Mouse (Mus musculus): ENCODE measurements at regions not wholly inside any gene's neighbourhood (a gene's known extent, or its start where the extent isn't known, plus 50 kb on each side); places are given as distances from the start of the nearest gene placed in this dataset.
A peak's percentile ranks its signal among the peaks of the same experiment; 100 is the strongest.
"Not testable (repeated sequence)": the region's sequence is repeated elsewhere in the genome, so short reads cannot be mapped to it uniquely, and the experiment has no call there.

GRCm38 (mm10) chr16:29745486-29745885 is 166.4 kb downstream of the Opa1 start:
- DNase-seq (ENCODE audit: low spot score), result no peak

- no peak for DNase-seq (ENCODE audit: low spot score)
Observed at GRCm38 (mm10) chr16:29746245-29746644, 167.1 kb downstream of the Opa1 start.

- no peak for DNase-seq (ENCODE audit: low spot score)
Observed at GRCm38 (mm10) chr16:29749167-29749566, 170.0 kb downstream of the Opa1 start.

GRCm38 (mm10) chr16:29754579-29755199 is 175.6 kb downstream of the Opa1 start:
- DNase-seq (ENCODE audit: low spot score), result no peak

GRCm38 (mm10) chr16:29758246-29758645 is 179.1 kb downstream of the Opa1 start:
- DNase-seq (ENCODE audit: low spot score), result no peak

- DNase-seq (ENCODE audit: low spot score), result no peak
Observed at GRCm38 (mm10) chr16:29759416-29759815, 180.3 kb downstream of the Opa1 start.

GRCm38 (mm10) chr16:29760627-29761026 is 181.5 kb downstream of the Opa1 start:
- DNase-seq (ENCODE audit: low spot score), result no peak

- DNase-seq (ENCODE audit: low spot score), result no peak
Observed at GRCm38 (mm10) chr16:29761779-29762277, 182.7 kb downstream of the Opa1 start.

GRCm38 (mm10) chr16:29764376-29764775 is 185.2 kb downstream of the Opa1 start:
- no peak for DNase-seq (ENCODE audit: low spot score)

GRCm38 (mm10) chr16:29765801-29766200 is 186.7 kb downstream of the Opa1 start:
- not testable (repeated sequence) for DNase-seq (ENCODE audit: low spot score)

- no peak for DNase-seq (ENCODE audit: low spot score)
Observed at GRCm38 (mm10) chr16:29771320-29771719, 192.2 kb downstream of the Opa1 start.

GRCm38 (mm10) chr16:29771728-29772608 is 192.8 kb downstream of the Opa1 start:
- DNase-seq (ENCODE audit: low spot score), result peak; percentile 21

GRCm38 (mm10) chr16:29772609-29772988 is 193.5 kb downstream of the Opa1 start:
- DNase-seq (ENCODE audit: low spot score), result no peak

GRCm38 (mm10) chr16:29773056-29773455 is 193.9 kb downstream of the Opa1 start:
- peak; percentile 42 for DNase-seq (ENCODE audit: low spot score)

- DNase-seq (ENCODE audit: low spot score), result no peak
Observed at GRCm38 (mm10) chr16:29774949-29775348, 195.8 kb downstream of the Opa1 start.

- DNase-seq (ENCODE audit: low spot score), result no peak
Observed at GRCm38 (mm10) chr16:29775879-29776278, 196.7 kb downstream of the Opa1 start.

GRCm38 (mm10) chr16:29782441-29782840 is 203.3 kb downstream of the Opa1 start:
- no peak for DNase-seq (ENCODE audit: low spot score)

- DNase-seq (ENCODE audit: low spot score), result no peak
Observed at GRCm38 (mm10) chr16:29785114-29785513, 206.0 kb downstream of the Opa1 start.

- no peak for DNase-seq (ENCODE audit: low spot score)
Observed at GRCm38 (mm10) chr16:29786540-29786939, 207.4 kb downstream of the Opa1 start.

- no peak for DNase-seq (ENCODE audit: low spot score)
Observed at GRCm38 (mm10) chr16:29787633-29788511, 208.7 kb downstream of the Opa1 start.

- no peak for DNase-seq (ENCODE audit: low spot score)
Observed at GRCm38 (mm10) chr16:29790064-29790463, 210.9 kb downstream of the Opa1 start.

GRCm38 (mm10) chr16:29799250-29799649 is 220.1 kb downstream of the Opa1 start:
- no peak for DNase-seq (ENCODE audit: low spot score)
